Mouse (Mus musculus) thymus, adult 18-20 months (tissue): Measurements from ENCODE around the gene Mup2.
"Not testable (repeated sequence)": the region's sequence is repeated elsewhere in the genome, so short reads cannot be mapped to it uniquely, and the experiment has no call there.

Experiments
- DNase-seq, 2 experiments: peaks; one replicate each; pipeline ENCODE4 v3.0.0; 2022; ENCODE audit warnings: mixed read lengths in 2 of 2

Gene Mup2

GRCm38 (mm10) chr4:60154189-60154588, at the start of gene Mup2:
TSS of gene Mup2 (minus strand) at chr4:60154289.
- DNase-seq = not testable (repeated sequence)
